Mouse (Mus musculus) adrenal gland, postnatal 0 days (tissue): ENCODE results near the gene Zfp422. TPM values are rescaled to one million over a fixed set of nuclear protein-coding genes. Genes with fewer than 3 reads are reported as not detected.

Experiments used
- microRNA-seq: library from miRNA; unstranded; fragments of <30 nt; microRNA quantifications from one replicate; pipeline ENCODE4, GENCODE M21; 2016; ENCODE audit warnings: borderline replicate concordance; ENCODE audit not compliant: insufficient number of aligned reads
- polyA plus RNA-seq: library from polyadenylated mRNA; unstranded; fragments of >200 nt; fragmentation: Nextera tagmentation; extraction: Ambion mirVana; gene quantifications from 2 replicates; pipeline ENCODE4 v1.2.1, GENCODE M21; 2015

Gene Zfp422
- polyA plus RNA-seq: 47.2 and 49.6 TPM in 2 replicates

DNA sequence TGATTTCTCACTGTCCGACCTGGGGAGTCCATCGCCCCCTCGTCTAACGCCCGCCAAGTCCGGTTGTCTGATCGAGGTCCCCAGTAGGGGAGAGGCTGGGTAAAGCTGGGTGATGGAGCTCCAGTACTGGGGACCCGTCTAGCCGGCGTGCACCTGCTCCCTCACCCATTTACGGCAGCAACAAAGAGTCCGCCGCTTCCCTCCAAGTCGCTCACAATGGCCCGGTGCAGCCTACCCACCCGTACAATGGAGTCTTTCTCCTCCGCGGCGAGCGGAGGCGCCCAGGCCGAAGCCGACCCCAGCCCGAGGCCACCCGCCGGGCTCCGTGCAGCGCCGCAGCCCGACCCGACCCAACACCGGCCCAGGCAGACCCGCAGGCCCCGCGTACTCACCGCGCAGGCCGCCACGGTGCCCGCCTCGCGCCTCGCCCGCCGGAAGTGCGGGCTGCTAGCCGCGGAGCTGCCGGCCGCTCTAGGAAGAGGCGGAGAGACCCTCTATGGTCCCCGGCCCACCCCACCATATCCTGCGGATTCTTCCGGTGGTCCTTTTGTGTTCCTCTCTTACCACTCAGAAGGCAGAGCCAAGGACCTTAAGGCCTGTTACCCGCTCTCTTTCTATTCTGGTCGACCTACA lies at the start of gene Zfp422:
Zfp422 (minus strand) TSS at position 461 of the 633 bp plus-strand sequence.

GRCm38 (mm10) chr6:116673471-116674282 lies 44.9 kb upstream of the Zfp422 start, which contains the start of gene Rassf4:
Gene Rassf4 (minus strand): TSS chr6:116673952.

GRCm38 (mm10) chr6:116650406-116650805 lies 21.6 kb upstream of the Zfp422 start, which contains the start of gene Depp1:
Gene Depp1 (plus strand): TSS chr6:116650609.

DNA sequence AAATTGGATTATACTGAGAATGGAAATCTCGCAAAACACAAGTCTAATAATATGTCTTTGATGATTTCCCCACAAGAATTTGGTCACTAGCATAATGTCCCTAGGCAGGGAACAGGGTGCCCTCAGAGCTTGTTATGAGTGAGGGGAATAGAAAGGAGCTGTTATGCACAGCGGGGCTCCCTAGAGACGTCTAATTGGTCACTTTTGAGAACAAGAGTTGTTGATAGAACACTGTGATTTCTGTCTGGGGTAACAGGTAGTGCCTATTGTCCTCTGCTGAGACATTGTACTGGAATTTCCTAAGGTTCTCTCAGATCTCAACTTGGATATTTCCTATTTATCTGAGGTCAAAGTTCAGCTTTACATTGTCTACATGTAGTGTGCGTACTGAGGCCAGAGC lies 44.7 kb downstream of the Zfp422 start, which contains the start of gene Olfr215:
Olfr215 (minus strand) TSS at position 101 of the 400 bp plus-strand sequence.

Small RNAs within 50 kb of the gene (microRNA-seq; reads per million reads assigned to microRNA genes)
- gene Mir7043: 1.1 reads per million

Other genes with a start within 250 kb of the Zfp422 start
- gene Alox5, start 167.8 kb downstream of the Zfp422 start, polyA plus RNA-seq: 1.9 and 3.4 TPM in 2 replicates
- not detected in 2 replicates for gene Olfr211, start 139.9 kb downstream of the Zfp422 start, polyA plus RNA-seq
- not detected in 2 replicates for gene Olfr212, start 122.5 kb downstream of the Zfp422 start, polyA plus RNA-seq
- not detected in 2 replicates for gene Olfr213, start 90.5 kb downstream of the Zfp422 start, polyA plus RNA-seq
- 0.30 and 0.39 TPM in 2 replicates for gene Gm5580, start 77.9 kb downstream of the Zfp422 start, polyA plus RNA-seq
- not detected in 2 replicates for gene Olfr214, start 74.8 kb downstream of the Zfp422 start, polyA plus RNA-seq
- gene Olfr215, start 44.8 kb downstream of the Zfp422 start, polyA plus RNA-seq: not detected in 2 replicates
- gene Depp1, start 21.6 kb upstream of the Zfp422 start, polyA plus RNA-seq: 11.1 and 20.4 TPM in 2 replicates
- gene Rassf4, start 45.0 kb upstream of the Zfp422 start, polyA plus RNA-seq: 3.8 and 6.1 TPM in 2 replicates
- gene Tmem72, start 87.9 kb upstream of the Zfp422 start, polyA plus RNA-seq: 0.03 and 0.05 TPM in 2 replicates